Mouse (Mus musculus) limb, embryonic 14.5 days (tissue): ENCODE measurements at regions not wholly inside any gene's neighbourhood (a gene's known extent, or its start where the extent isn't known, plus 50 kb on each side); places are given as distances from the start of the nearest gene placed in this dataset.

Source experiments
- ATAC-seq: fragments of 200-750 bp; cut with Nextera tagmentation; 2 replicates; pipeline ENCODE4 v1.8.0; 2017; ENCODE audit warnings: low read depth, moderate number of reproducible peaks, moderate TSS enrichment; ENCODE audit not compliant: low FRiP score
- DNase-seq: peaks from one replicate; pipeline ENCODE4 v3.0.0-alpha.2; 2015; ENCODE audit warnings: low spot score
- H3K27ac ChIP-seq: fragments of 300-500 bp; sonication (generic); replicated peaks from 2 replicates; pipeline ENCODE4 v1.5.1; 2014; ENCODE audit warnings: low read depth, mild to moderate bottlenecking, low read length, moderate library complexity, mixed read lengths
- H3K27me3 ChIP-seq: fragments of 300-500 bp; sonication (generic); 2 replicates; pipeline ENCODE4 v1.6.1; 2014; ENCODE audit warnings: low read length, mixed read lengths; ENCODE audit not compliant: control insufficient read depth, insufficient read depth
- H3K36me3 ChIP-seq: fragments of 300-500 bp; sonication (generic); 2 replicates; pipeline ENCODE4 v1.6.1; 2014; ENCODE audit warnings: mild to moderate bottlenecking, low read length, moderate library complexity, mixed read lengths; ENCODE audit not compliant: control insufficient read depth, insufficient read depth
- H3K4me1 ChIP-seq: fragments of 300-500 bp; sonication (generic); 2 replicates; pipeline ENCODE4 v1.6.1; 2014; ENCODE audit warnings: antibody characterized with exemption, low read length, mixed read lengths; ENCODE audit not compliant: control insufficient read depth, insufficient read depth
- H3K4me2 ChIP-seq: fragments of 300-500 bp; sonication (generic); replicated peaks from 2 replicates; pipeline ENCODE4 v1.6.1; 2014; ENCODE audit warnings: low read depth, mild to moderate bottlenecking, low read length, moderate library complexity; ENCODE audit not compliant: severe bottlenecking
- H3K4me3 ChIP-seq: fragments of 300-500 bp; sonication (generic); replicated peaks from 2 replicates; pipeline ENCODE4 v1.5.1; 2014; ENCODE audit warnings: low read length
- H3K9ac ChIP-seq: fragments of 300-500 bp; sonication (generic); 2 replicates; pipeline ENCODE4 v1.6.1; 2014; ENCODE audit warnings: mild to moderate bottlenecking, low read depth, low read length, moderate library complexity; ENCODE audit not compliant: severe bottlenecking
- H3K9me3 ChIP-seq: fragments of 300-500 bp; sonication (generic); 2 replicates; pipeline ENCODE4 v1.6.1; 2016; ENCODE audit warnings: low read length; ENCODE audit not compliant: control insufficient read depth
- POLR2A ChIP-seq: fragments of 200-500 bp; IDR thresholded peaks from 2 replicates; pipeline ENCODE4 v1.8.0; 2012; ENCODE audit warnings: inconsistent platforms, mild to moderate bottlenecking, moderate library complexity, borderline replicate concordance; ENCODE audit not compliant: insufficient read depth, insufficient read length; ENCODE audit errors: extremely low read depth
- WGBS: fragments of 180-500 bp; shearing (Covaris S2); extraction: QIAGEN DNeasy Blood & Tissue Kit; methylation state at CpG from one replicate; pipeline ENCODE4 v1.1.7; 2014; 5-methylcytosine and 5-hydroxymethylcytosine counted together

GRCm38 (mm10) chr3:50869211-50869610 is 355.0 kb upstream of the Noct start:
- no peak overlapping the region for H3K9ac ChIP-seq
- no peak overlapping the region for H3K4me3 ChIP-seq
- H3K36me3 ChIP-seq, result no peaks in the 10 kb centered on the region
- H3K27ac ChIP-seq, result no peak overlapping the region
- 92% methylated on average over 3 of the region's 3 CpGs for WGBS
- no peaks in the 10 kb centered on the region for H3K27me3 ChIP-seq
- no peak for TF ChIP-seq POLR2A
- no peak for ATAC-seq
- DNase-seq, result no peak
- no peaks in the 10 kb centered on the region for H3K9me3 ChIP-seq
- H3K4me2 ChIP-seq, result no peak overlapping the region
- no peaks in the 10 kb centered on the region for H3K4me1 ChIP-seq

GRCm38 (mm10) chr3:50879050-50879449 is 345.2 kb upstream of the Noct start:
- Histone ChIP-seq H3K4me1 (no peaks in the 10 kb centered on the region), H3K4me2 (no peak overlapping the region), H3K9me3 (no peaks in the 10 kb centered on the region), H3K27ac (no peak overlapping the region), H3K9ac (no peak overlapping the region), H3K27me3 (no peaks in the 10 kb centered on the region), H3K36me3 (no peaks in the 10 kb centered on the region), H3K4me3 (no peak overlapping the region)
- DNase-seq (no peak), ATAC-seq (no peak)
- 84% methylated on average over 4 of the region's 4 CpGs for WGBS
- TF ChIP-seq POLR2A, result no peak

- H3K4me1 ChIP-seq, result no peaks in the 10 kb centered on the region
- H3K9ac ChIP-seq, result no peak overlapping the region
- no peaks in the 10 kb centered on the region for H3K27me3 ChIP-seq
- H3K4me2 ChIP-seq, result no peak overlapping the region
- TF ChIP-seq POLR2A, result no peak
- H3K9me3 ChIP-seq, result no peaks in the 10 kb centered on the region
- no peaks in the 10 kb centered on the region for H3K36me3 ChIP-seq
- WGBS, result 92% methylated on average over 8 of the region's 8 CpGs
- no peak overlapping the region for H3K27ac ChIP-seq
- no peak overlapping the region for H3K4me3 ChIP-seq
- no peak for DNase-seq
- no peak for ATAC-seq
Measured at GRCm38 (mm10) chr3:50879595-50879994, 344.7 kb upstream of the Noct start.

GRCm38 (mm10) chr3:50881437-50882248 is 342.6 kb upstream of the Noct start:
- whole genome bisulfite sequencing, result 28% methylated on average over 9 of the region's 9 CpGs
- Histone ChIP-seq H3K36me3 (no peaks in the 10 kb centered on the region), H3K27ac (no peak overlapping the region), H3K9me3 (no peaks in the 10 kb centered on the region), H3K9ac (no peak overlapping the region), H3K4me2 (no peak overlapping the region), H3K27me3 (no peaks in the 10 kb centered on the region), H3K4me3 (no peak overlapping the region), H3K4me1 (0 out of 2 replicates have a peak, but pooled peaks cover 1% of the 10 kb centered on the region)
- ATAC-seq (no peak), DNase-seq (no peak)
- no peak for TF ChIP-seq POLR2A

GRCm38 (mm10) chr3:50882249-50882733 is 342.0 kb upstream of the Noct start:
- DNase-seq (no peak), ATAC-seq (no peak)
- 37% methylated on average over 8 of the region's 8 CpGs for WGBS
- H3K9ac ChIP-seq, result no peak overlapping the region
- no peaks in the 10 kb centered on the region for H3K9me3 ChIP-seq
- H3K27me3 ChIP-seq, result no peaks in the 10 kb centered on the region
- TF ChIP-seq POLR2A, result no peak
- no peak overlapping the region for H3K27ac ChIP-seq
- H3K4me2 ChIP-seq, result no peak overlapping the region
- H3K4me3 ChIP-seq, result no peak overlapping the region
- no peaks in the 10 kb centered on the region for H3K36me3 ChIP-seq
- H3K4me1 ChIP-seq, result peaks cover 8% of the 10 kb centered on the region; the same call in 1 of the 2 replicates
